Mouse (Mus musculus): ENCODE data around the gene Fam104a. TPM values are rescaled to one million over a fixed set of nuclear protein-coding genes. Genes with fewer than 3 reads are reported as not detected.

Fam104a gene
- polyA plus RNA-seq, 2 experiments from 2014 or later: 13.9 to 15.0 TPM

DNA sequence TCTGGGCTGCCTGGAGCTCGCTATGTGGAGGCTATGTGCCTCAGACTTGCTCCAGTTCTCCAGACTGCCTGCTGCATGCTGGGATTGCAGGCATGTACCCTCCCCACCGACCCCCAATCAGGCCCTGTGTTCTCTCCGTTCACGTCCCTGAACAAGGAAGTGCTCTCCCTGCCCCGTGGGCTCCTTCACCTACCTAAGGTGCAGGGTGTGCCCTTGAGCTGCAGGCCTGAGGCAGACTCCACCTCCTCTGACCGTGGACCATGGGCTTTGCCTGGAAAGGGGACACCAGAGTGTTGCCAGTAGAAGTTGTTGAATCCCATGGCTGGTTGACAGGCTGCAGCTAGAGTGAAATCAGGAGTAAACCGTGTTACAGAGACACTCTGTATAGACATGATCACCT is 15.7 kb upstream of the Fam104a start:
- ATAC-seq: no peak

DNA sequence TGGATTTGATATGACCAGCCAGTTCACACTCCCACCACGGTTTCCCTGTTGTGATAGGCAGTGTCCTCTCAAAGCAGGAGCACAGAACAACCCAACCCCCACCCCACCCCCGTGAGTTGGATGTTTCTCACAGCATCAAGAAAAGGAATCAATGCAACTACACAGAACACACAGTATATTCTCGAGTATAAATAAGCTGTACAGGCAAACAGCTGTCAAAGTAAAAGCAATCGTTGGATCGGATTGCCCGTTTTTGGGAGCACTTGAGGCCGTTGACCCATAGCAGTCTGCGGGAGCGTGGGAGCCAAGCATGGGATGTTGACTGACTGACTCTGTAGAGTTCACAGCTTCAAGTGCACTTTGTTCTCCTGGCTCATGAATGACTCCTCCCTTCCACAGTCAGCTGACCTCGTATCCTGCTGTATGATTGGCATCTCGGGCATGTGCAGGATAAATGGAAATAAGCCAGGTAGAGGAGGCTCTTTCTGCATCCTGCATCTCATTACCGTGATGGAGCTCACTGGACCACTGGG is 14.1 kb upstream of the Fam104a start:
- ATAC-seq: no peak

DNA sequence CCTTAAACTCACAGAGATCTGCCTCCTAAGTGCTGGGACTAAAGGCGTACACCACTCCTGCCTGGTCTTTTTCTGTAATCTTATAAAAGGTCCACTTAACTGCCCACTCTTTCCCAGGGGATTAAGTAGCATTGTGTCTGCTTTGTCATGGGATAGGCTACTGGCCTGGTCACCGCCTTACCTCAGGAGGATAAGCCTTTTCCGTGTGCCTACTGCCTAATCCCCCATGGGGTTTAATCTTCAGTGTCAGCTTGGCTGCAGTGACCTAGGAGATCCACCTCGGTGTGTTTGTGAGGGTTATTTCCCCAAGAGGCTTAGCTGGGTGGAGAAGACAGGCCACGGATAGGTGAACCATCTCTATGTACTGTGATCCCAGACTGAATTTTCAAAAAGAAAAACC is 13.6 kb upstream of the Fam104a start:
- no peak for ATAC-seq

DNA sequence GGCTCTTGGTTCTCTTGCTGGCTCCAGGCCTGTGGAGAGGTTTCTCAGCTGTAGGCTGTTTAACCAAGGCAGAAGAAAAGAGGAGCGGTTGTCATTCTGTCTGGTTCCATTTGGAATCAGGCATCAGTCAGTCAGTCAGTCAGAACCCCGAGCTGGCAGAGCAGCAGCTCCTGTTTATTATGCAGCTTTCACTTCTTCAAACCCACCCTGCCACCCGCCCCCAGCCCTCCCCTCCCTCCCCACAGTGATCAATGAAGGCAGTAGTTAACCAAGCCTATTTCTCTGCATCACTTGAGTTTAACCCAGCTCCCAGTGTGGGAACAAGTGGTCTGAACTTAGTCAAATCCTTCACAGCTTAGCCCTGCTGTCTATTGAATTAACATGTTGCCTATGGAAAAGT is 7.9 kb upstream of the Fam104a start:
- ATAC-seq: no peak

DNA sequence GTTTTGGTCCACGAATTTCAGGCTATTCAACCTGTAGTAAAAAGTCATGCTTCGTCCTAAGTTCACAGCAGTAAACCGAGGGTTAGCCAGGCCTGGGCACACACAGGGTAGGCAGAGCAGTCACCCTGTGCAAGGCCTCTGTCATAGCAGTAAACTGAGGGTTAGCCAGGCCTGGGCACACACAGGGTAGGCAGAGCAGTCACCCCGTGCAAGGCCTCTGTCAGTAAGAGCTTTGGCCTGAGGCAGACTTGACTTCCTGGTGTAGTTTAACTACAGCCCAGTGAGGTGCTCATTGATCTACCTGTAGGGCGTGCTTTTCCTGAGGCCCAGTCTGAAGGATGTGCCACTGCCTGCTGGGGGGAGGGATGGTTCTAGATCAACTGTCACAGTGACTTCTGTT is 7.4 kb upstream of the Fam104a start:
- ATAC-seq: no peak

DNA sequence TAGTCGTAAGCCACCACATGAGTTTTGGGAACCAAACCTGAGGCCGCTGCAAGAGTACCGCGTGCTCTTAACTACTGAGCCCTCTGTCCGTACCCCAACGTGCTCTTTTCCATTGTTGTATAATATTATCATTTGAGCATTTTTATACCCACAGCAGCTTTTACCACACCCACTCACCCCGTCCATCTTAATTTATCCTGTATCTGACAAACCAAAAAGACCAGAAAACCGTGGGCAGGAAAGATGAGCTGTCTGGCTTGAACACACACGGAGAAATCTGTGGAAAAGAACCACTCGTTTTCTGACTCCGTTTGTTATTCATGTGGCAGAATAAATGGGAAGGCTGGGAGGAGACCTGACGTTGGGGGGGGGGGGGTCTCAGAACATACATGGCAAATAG is 6.6 kb upstream of the Fam104a start:
- no peak for ATAC-seq

DNA sequence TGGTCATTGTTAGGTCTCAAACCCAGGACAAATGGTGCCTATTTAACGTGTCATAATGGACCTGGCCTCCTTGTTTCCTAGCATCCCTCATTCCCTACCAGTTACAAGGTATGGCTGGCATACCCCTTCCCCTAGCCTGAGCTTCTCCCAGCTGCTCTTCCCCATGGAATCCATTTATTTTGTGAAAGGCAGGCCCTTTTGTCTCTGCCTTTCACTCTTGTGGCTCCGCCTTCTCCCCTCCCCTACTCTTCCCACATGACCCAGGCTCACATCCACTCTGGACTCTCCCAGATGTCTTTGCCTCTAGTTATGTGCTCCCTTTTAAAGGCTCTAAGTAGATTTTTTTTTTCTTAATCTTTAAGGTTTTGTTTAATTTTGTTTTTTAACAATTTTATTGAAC is 3.1 kb upstream of the Fam104a start:
- no peak for ATAC-seq

DNA sequence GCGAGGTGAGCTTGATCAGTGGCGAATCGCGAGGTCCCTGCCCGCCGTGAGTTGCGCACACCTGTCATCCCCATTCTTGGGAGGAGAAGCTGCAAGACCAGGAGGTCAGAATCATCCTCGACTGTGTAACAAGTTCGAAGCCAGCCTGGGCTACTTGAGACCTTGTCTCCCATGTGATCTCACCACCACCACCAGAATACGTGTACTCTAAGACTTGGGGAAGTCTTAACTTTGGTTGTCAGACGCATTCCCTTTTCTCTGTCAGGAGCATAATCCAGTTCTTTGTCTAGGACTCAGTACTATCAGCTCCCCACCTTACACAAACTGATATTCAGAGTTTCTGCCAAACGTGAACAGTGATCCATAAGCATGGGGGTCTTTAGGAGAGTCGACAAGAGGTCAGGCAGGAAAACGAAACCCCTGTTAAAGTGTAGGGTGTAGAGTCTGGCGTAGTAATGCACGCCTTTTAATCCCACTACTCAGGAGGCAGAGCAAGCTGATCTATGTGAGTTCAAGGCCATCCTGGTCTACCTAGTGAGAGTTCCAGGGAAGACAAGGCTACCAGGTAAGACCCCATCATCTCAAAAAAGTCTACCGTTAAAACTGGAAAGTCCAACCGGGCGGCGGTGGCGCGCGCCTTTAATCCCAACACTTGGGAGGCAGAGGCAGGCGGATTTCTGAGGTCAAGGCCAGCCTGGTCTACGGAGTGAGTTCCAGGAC is 912 bp upstream of the Fam104a start:
- ATAC-seq: peak; percentile 20

DNA sequence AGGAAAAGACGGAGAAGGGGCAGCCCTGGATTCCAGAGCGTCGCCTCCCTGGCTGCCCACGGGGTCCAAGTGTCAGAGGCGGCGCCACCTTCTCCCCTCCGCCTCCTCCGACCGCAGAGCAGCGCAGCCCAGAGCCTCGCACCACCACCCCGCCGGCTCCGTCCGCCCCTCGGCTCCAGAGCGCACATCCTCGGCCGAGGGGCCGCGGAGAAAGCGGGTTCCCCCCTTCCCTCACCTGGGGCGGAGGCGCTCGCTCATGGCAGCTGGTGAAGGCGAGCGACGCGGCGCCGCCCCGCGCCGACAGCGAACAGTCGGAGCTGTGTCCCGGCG is 363 bp downstream of the Fam104a start:
- ATAC-seq: no peak

DNA sequence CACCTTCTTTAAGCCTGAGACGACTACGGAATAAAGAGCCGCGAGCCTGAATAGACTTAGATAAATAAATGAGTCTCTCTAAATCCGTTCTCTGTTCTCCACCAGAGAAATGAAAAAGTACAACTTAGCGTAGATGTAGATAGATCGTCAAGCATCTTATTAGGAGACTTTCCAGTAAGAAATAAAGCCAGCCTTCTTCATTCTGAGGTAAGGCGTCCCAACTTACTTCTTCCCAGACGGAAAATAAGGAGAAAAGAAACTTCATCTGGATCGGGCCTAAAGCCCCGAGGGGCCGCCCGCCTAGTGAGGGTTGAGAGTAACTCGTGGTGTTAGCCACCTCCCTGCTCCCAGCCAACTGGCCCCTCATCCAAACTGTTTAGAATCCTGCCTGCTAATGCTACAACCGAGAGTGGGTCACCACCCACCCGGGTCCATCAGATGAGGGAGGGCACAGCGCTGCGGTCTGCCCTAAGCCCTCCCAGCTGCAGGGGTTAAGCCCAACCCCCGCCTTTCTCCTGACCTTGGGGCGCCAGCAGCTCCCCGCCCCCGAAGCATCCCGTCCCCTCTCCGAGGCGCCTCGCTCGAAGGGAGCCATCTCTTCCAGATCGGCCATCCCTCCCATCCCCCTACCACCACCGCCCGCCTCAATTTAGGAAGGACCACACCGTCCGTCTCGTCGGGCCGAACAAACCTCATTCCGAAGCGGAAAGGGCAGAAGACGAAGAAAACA is 893 bp downstream of the Fam104a start:
- peak; percentile 21 for ATAC-seq

DNA sequence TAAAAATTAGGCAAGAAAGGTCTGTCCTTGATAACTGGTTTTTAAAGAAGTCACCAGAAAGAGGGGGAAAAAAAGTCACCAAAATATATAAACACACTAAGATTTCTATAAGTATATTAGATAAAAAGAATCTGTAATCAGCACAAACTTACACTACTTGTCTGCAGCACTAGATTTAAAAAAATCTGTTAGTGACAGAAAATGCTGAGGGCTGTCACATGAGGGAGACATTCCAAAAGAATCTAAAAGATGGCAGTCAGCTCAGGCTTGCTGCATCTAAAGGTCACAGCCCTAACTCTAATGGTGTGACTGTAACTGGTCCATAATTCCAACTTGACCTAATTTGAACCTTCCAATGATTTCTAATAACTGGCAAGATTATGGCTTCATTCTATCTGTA is 2.0 kb downstream of the Fam104a start:
- ATAC-seq: no peak

DNA sequence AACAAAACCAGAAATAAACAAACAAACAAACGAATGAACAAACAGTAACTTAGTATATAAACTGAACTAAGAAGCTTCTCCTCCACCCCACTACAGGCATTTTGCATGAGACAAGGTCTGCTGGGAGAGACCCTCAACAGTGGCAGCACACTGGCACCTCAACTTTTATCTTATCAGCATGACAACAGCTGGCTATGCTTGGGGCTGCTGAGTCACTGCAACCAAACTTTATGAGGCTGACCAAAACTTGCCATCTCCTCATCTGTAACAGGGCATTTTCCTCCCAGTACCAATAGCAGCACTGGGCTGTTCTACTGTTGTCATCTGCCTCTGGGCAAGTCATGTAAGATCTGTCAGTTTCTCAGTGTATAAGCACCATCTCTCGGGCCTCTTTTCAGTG is 3.0 kb downstream of the Fam104a start:
- ATAC-seq: no peak

DNA sequence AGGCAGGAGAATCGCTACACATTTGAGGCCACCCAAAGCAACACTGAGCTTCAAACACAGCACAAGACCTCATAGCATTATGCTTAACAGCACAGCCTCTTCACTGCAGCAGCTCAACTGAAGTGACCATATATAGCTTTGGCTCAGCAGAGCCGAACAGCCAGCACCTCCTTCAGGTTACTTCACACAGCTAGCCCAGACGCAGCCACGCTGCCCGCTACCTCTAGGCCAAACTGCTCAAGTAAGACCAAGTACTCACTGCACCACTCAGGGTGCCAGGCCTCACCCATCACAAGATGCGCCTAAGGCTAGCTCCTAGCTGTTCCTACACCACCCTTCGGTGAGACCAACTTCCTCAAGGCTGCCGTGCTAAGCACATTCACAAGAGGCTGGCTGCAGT is 5.6 kb downstream of the Fam104a start:
- ATAC-seq: no peak

DNA sequence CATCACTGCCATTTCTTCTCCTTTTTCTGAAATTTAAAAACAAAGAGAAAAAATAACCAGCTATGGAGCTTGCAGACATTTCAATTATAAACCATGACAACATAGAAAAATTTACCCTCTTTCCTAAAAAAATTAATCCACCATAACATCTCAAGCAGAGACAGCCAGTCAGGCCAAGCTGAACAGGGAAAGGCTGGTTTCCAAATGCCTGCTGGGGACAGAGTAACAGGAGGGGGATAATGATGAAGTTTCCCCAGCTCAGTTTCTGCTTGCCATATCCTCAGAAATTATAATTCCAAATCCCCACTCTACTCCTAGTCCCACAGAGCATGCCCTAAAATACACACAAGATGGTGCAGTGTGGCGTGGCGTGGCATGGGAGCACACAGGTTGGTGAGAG is 6.6 kb downstream of the Fam104a start:
- no peak for ATAC-seq

DNA sequence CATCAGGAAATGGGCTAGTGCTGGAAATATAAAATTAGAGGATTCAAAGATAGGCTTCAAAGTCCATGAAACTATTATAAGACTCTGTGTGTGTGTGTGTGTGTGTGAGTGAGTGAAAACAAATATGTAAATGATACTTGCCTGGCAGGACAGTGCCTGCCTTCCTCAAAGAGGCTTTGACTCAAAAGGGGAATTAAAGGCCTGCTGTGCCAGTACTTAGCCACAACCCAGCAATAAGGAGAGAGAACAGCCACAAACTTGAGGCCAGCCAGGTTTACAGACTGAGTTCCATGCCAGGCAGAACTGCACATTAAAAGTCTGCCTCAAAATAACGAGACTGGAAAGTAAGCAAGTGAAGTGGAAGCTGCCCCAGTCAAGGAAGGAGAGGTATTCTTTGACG is 7.1 kb downstream of the Fam104a start:
- ATAC-seq: no peak

DNA sequence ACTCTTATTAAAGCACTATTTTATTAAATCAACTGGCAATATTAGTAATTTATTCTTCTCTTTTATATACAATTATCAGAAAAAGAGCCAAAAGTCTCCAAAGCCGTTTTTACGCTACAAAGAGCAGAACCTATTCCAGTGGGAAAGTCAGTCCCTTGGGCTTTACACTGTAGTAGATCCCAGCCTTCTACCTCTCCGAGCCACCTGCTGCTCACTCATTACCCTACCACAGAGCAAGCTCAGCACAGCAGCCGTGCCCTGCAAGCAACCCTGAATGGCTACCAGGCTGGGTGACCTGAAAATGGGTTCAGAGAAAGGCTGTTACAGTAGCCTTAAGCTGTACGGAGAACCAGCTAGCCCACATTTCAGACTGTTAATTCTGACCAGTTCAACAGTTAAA is 9.4 kb downstream of the Fam104a start:
- no peak for ATAC-seq

DNA sequence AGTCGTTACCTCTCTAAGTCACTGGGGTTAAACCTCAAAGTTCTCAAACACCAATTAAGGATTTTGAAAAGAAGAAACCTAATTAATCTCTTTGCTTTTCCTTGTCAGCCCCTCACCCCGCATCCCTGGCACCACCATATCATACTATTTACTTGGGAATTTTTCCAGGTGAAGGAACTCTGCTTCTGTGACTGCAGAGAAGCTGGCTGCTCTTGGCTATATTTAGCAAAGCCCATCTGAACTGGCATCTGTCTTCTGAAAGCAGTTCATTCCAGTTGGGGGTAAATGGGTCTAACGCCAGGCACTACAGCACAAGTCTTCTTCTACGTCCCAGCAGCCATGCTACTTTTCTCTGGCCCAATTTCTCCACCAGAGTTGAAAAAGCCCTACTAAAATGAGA is 10.3 kb downstream of the Fam104a start:
- ATAC-seq: no peak

DNA sequence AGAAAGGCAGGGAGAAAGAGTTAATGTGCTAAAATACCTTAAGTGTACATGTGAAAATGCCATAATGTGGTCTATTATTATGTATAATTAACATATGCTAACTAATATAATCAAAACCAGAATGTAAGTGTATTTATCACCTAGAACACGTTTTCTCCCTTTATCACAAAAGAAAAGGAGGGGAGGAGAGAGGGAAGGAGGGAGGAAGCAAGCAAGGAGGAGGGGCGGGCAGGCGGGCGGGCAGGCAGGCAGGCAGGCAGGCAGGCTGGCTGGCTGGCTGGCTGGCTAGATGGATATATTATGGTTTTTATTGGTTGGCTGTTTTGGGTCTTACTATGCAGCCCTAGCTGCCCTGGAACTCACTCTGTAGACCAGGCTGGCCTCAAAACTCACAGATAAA is 14.2 kb downstream of the Fam104a start:
- ATAC-seq: no peak

DNA sequence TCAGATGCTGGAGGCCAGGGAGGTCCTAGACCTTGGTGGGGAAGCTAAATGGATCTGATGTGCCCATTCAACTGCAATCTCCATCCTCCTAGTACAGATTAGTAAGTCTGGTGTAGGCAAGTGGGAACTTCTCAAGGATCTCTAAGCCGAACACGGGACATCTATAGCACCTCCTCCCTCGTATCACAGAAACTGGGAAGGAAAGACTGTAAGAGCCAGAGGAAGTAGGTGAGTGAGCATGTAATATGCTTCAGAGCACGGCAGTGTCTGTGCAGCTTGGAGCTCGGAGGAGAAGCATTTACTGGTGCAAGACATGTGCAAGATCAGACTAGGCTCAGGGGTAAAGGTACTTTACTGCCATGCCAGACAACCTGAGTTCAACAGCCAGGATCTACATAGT is 15.1 kb downstream of the Fam104a start:
- no peak for ATAC-seq

DNA sequence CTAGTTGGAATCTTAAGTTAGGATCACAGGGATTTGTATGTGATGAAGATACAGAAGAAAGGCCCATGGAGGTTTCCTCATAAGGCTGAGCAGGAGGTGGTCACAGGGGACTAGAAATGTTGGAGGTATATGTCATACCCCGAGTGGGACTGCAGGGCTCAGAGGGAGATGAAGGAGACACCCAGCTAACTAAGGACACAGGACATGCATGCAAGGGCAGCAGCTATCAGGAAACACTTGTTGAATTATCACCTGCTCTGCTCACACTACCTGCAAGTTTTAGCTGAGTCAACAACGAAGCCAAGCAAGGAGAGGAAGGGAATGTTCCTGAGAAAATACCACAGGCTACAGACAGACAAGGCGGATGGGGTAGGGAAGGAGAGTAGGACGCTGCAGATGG is 16.3 kb downstream of the Fam104a start:
- ATAC-seq: no peak

DNA sequence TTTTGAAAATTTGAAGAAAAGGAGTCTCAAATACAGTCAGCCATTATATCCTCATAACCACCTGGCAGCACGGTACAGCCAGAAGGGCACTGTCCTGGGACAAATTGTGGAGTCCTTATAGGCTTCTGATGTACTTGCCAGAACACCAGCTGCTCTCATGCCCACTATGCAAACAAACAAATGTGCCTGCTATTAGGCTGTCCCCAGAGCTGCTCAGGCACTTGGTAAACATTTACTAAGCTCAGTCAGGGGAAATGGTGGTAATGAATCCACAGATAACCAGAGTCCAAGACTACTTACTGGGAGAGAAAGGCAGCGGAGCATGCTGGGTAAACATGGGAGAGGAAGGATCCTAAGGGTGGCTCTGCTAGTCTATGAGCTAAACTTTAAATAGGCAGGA is 16.8 kb downstream of the Fam104a start:
- ATAC-seq: no peak

DNA sequence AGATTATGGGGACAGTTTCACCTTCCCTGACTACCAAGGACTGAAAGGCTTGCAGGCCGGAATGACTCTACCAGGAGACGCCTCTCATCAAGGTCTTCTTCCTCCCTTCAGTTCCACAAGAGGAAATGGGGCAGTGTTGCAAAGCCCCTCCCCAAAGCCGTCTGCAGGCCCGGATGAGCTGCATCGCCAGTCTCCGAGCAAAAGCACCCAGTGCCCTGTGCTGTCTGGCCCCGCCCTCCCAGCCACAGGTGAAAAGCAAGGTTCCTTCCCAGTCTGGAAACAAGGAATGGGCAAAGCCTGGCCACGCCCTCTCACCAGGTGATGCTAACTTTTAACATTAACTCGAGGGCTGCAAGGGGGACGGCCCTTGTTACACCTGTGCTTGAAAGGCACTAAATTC is 17.3 kb downstream of the Fam104a start:
- peak; percentile 80 for ATAC-seq

DNA sequence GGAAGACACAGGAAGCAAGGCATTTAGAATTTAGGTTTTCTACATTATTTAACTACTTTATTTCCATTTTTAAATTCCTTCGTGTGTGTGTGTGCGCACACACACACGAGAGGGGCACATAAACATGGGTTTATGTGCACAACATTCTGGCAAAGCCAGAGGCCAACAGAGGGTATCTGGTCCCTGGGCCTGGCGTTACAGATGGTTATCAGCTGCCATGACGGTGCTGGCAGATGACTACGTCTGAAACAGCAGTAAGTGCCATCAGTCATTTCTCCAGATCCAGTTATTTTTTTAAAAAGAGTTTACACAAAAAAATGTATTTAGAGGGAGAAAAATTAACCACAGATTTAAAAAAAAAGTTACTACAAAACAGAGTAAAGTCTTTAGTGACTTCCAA is 17.8 kb downstream of the Fam104a start:
- no peak for ATAC-seq

DNA sequence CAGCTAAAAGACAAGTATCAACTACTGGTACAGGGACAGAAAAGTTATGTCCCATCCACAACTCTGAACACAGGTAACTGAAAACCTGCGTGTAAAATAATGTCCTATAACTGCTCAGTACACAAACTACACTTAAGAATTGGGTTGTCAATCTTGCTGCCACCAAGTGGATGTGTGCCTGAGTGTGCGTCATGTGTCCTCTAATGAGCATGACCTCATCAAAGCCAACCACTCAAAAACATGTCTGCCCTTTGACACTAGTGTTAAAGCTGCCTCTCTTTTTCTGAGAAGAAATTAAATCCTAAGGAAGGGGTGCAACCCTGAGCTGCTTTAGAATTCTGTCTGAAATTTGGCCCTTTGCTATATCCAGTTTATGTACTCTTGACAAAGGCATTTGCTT is 19.7 kb downstream of the Fam104a start:
- no peak for ATAC-seq

All from CD4-positive, CD25-positive, alpha-beta regulatory T cell, adult 4 months (primary cell).